Mouse (Mus musculus) megakaryocyte, adult 5-6 weeks (primary cell): ENCODE results near the gene Cdc42bpa. TPM values are rescaled to one million over a fixed set of nuclear protein-coding genes. Genes with fewer than 3 reads are reported as not detected.

Source experiments
- ATAC-seq: 2 replicates; pipeline ENCODE4 v1.8.0; 2016; ENCODE audit warnings: mild to moderate bottlenecking, inconsistent platforms; ENCODE audit not compliant: poor library complexity, severe bottlenecking
- total RNA-seq, 2 experiments: library from RNA; stranded (forward) in 1 of 2; stranded (reverse) in 1 of 2; fragments of 153-499, 151-499 nt in 1 of 2; fragments of 221-1000, 200-1000 nt in 1 of 2; gene quantifications; 2 replicates each; pipeline versions ENCODE4 v1.2.3 to v1.2.4; 2015 to 2017

Gene Cdc42bpa
- total RNA-seq, 2 experiments from 2014 or later: 1.0 to 2.7 TPM

DNA sequence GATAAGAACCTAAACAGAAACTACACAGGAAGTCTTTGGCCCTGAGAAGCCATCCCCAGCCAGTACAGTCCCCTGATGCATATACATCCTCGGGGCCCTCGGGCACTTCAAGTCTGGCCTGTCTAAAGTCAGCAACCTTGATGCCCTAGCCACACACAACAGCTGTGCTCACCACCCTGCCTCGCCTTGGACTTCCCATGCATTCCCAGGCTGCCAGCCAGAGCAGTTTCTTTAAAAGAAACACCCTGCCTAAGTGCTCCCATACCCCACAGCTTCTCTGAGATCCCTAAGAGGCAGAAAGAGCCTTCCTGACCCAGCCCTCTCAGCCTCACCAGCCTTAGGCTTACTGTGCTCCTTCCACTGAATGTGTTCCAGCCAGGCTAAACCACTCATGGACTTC lies 226.1 kb downstream of the Cdc42bpa start:
- no peak for ATAC-seq

GRCm38 (mm10) chr1:180188951-180189350 lies 228.7 kb downstream of the Cdc42bpa start:
- ATAC-seq: no peak

GRCm38 (mm10) chr1:180191112-180191511 lies 230.8 kb downstream of the Cdc42bpa start:
- ATAC-seq: no peak

DNA sequence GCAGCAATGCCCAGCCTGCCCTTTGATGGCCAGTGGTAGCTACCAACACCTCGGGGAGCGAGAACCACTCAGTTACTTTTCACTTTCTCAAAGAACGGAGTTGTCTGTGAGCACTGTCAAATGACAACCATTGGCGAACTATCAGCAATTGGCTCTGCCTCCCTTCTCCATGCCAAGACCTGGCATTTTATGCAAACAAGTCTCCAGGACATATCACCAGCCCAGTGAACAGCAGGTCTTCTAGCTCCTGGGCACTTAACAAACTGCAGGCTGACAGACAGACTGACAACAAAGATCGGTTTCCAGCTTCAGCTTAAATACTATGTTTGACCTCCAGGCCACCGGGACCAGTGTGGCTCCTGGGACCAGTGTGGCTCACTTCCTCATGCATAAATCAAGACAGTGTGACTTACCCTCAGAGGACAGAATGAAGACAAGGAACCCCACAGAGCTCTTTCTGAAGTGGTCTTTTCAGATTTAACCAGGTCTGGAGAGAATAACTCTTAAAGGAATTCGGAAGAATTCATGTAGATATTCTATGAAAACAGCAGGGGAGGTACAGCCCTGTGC lies 231.5 kb downstream of the Cdc42bpa start:
- ATAC-seq: no peak

DNA sequence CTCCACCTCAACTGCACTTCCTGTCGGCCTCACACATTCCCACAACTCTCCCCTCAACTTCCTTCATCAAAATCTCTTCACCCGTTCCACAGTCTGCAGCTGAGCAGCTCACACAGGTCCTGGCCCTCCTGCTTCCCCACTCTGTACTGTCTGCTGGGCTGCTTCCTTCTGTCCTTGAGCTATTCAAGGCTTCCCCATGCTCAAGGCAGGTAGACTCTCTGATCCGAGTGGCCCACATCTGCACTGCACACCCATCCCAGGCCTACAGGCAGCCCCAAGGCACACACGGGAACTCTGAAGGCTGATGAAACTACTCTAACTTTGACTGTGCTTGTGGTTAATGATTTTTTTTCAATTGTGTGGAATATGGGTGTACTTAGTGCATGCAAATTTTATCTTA lies 232.6 kb downstream of the Cdc42bpa start:
- no peak for ATAC-seq

- ATAC-seq: no peak
These were observed 233.2 kb downstream of the Cdc42bpa start for GRCm38 (mm10) chr1:180193391-180193935.

DNA sequence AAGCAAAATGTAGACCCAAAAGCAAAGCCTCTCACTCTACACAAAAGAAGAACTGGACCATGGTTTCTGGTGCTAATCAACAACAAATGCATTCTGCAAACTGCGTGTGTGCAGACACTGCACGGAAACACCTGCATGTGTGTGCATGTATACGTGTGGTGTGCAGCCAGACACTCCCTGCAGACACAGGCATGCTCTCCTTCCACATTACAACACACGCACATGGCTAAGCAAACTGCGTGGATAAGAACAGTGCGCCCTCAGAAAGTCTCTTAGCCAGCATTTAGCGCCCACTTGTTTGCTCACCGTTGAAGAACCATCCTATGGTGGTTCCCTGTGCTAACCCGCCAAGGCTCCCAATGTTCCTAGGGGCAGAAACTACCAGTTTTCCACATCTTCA lies 233.8 kb downstream of the Cdc42bpa start:
- ATAC-seq: no peak

DNA sequence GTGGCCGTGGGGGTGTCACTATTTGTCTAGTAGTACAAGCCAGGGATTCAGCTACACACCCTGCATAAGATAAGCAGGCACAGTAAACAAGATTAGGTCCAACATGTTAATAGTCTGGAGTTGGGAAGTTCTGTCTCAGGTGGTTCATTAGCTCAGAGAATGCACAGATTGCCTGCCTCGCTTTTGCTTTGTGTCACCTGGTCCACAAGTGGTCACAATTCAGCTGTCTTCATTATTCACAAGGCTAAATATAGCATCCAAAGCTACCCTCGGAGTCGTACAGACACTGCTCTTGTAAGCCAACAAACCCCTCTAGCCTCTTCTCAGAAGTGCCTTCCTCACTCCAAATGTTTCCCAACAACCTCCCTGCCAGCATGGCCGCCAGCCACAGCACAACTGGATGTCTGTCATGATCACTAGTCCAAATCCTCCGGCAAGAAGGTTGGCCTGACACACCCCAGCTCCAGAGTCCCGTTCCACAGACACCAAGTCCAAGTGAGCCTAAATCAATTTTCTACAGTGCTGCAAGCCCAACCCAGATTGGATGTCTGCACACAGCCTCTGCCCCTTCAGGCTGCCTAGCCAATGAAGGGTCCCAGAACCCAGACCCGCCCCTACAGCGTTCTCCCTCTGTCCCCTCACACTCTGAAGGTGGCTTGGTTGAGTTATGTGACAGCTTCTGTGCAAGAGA lies 234.7 kb downstream of the Cdc42bpa start:
- peak; percentile 8; the same call in 1 of the 2 replicates for ATAC-seq

DNA sequence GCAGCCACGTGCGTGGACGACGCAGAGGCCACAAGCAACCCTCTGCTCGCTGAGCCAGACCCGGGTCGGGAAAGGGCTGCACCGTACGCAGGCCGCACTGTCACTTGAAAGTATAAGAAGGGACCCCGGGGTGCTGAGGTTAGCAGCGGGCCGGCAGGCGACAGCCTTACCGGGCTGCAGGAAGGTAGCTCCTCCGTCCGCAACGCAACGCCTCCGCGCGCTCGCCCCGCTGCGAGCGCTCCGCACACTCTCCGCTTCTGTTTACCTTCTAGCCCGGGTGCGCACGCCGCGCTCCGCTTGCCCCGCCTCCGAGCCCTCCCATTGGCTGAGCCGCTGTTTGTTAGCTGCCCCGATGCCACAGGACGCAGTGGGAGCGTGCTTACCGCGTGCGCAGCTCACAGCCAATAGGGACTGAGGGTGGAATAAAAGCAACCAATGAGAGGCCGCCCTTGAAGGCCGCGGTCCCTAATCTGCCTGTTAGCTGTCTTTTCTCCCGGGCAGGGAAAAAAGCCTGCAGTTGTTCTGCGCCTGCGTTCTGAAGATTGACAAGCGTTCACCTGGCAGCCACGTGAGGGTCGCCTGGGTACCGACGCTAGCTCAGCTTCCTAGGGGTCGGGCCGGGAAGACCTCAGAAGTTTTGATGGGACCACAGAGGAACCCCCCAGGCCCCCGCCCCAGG lies 235.6 kb downstream of the Cdc42bpa start:
- ATAC-seq: peak; percentile 96

GRCm38 (mm10) chr1:180196508-180196907 lies 236.2 kb downstream of the Cdc42bpa start:
- ATAC-seq: no peak

GRCm38 (mm10) chr1:180197956-180198355 lies 237.7 kb downstream of the Cdc42bpa start:
- ATAC-seq: no peak

GRCm38 (mm10) chr1:180198959-180199714 lies 238.9 kb downstream of the Cdc42bpa start, which contains the start of gene Coq8a:
Gene Coq8a (minus strand): TSS chr1:180199602.
- ATAC-seq: no peak

- ATAC-seq: no peak
These were observed 239.4 kb downstream of the Cdc42bpa start for GRCm38 (mm10) chr1:180199715-180200050.

- ATAC-seq: no peak
These were observed 240.4 kb downstream of the Cdc42bpa start for GRCm38 (mm10) chr1:180200722-180201121.

DNA sequence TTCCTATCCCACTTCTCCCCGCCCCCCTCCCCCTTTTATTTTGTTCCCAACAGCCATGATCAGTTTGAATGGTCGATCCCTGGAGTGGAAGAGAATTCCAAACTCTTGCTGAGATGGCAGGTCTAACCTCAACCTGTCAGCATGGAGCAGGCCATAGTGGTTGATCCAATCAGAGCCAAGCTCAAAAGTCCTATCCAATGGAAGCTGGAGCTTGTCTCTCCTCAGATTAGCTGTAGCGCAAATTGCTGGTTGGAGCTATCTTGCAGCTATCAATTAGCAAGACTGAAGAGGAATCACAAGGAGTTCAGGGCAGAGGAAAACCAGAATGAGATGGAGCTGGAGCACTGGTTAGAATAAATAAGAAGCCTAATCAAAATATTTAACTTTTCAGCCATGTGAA lies 248.1 kb downstream of the Cdc42bpa start:
- no peak for ATAC-seq

- ATAC-seq: no peak
These were observed 249.8 kb downstream of the Cdc42bpa start for GRCm38 (mm10) chr1:180210031-180210432.

- ATAC-seq: no peak
These were observed 250.6 kb downstream of the Cdc42bpa start for GRCm38 (mm10) chr1:180210781-180211271.

- no peak for ATAC-seq
These were observed 252.6 kb downstream of the Cdc42bpa start for GRCm38 (mm10) chr1:180212911-180213310.

DNA sequence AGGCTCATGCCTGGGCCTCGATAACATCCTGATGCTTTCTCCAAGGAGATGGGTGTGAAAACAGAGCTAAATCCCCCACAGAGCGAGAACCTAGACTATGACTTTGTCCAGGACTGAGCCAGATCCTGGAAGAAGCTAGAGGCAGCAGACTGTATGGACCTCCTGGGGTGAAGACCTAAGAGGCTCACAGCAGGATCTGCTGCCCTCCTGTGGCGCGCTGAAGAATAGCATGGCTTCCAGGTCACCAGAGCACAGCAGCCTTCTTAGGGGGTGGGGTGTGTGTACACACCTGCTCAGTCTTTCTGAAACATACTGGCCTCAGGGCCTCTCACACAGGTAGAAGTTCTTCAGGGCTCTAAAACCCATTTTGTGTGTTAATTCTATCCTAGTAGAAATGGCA lies 254.8 kb downstream of the Cdc42bpa start:
- ATAC-seq: peak; percentile 99
